Mouse (Mus musculus): ENCODE measurements around the gene Atp6v0d1. TPM values are rescaled to one million over a fixed set of nuclear protein-coding genes. Genes with fewer than 3 reads are reported as not detected.

Gene Atp6v0d1
- total and polyA plus RNA-seq, 3 experiments, result 48.8 to 53.6 (median 51.0) TPM

DNA sequence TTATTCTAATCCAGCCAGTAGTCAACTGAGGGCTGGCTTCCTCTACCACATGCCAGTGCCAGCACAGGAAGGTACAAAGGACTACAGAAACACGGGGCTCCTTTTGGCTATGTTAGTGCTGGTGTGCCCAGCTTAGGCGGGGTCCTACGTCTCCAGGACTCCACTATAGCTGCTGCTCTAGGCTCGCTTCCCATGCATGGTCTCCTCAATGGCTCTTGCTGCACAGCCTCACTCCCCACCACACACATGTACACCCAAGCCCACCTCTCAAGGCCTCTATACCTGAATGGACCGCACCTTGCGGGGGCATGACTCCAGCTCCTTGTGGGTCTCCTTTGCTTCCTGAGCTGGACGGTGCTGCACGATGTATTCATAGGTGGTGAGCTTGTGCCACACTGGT, 90.1 kb downstream of the Atp6v0d1 start:
- dilution Hi-C loops (cut with MboI; ENCODE audit: extremely low pct_ligation_motif_present, extremely low pct_unique_long_range_greater_than_20kb, low sequenced_read_pairs) (no loop called here), in situ Hi-C loops (cut with MboI; ENCODE audit: low pct_ligation_motif_present, low pct_unique_long_range_greater_than_20kb, low sequenced_read_pairs) (loop anchor here (10.0 kb wide), 1 partner anchor 111 kb away; no protein-coding TSS in a partner anchor)
- H3K4me3 ChIP-seq (replicated peaks in 1 of 3; ENCODE audit: low read depth in 2 of 3, low read length in 2 of 3, poor library complexity in 1 of 3), result no peak overlapping the region
- DNase-seq (ENCODE audit: extremely low read depth), result no peak
- no peak overlapping the region for H3K27ac ChIP-seq (ENCODE audit: insufficient read depth, low read depth)
- H3K4me1 ChIP-seq (ENCODE audit: control insufficient read depth in 1 of 2, insufficient read depth in 2 of 2), result no peaks in the 10 kb centered on the region
- no peak overlapping the region for H3K4me2 ChIP-seq (ENCODE audit: insufficient read depth, low read depth, poor library complexity, severe bottlenecking)
- H3K9ac ChIP-seq (ENCODE audit: insufficient read depth, low read depth), result no peak overlapping the region
- no peaks in the 10 kb centered on the region for H3K9me3 ChIP-seq (replicated peaks; ENCODE audit: low read length)
- no peaks in the 10 kb centered on the region for H3K27me3 ChIP-seq (replicated peaks)
- peaks cover 0 to 27% of the 10 kb centered on the region in 2 experiments for H3K36me3 ChIP-seq (replicated peaks in 1 of 2; ENCODE audit: control insufficient read depth in 1 of 2, insufficient read depth in 1 of 2, low read length in 1 of 2)
- TF ChIP-seq USF1 (IDR thresholded peaks at IDR 0.05; ENCODE audit: low read depth, low read length), result no peak
- no peak for TF ChIP-seq CHD1 (IDR thresholded peaks at IDR 0.05; ENCODE audit: low read depth, low read length)
- TF ChIP-seq IRF4 (IDR thresholded peaks at IDR 0.05; ENCODE audit: low read depth, low read length), result no peak
- TF ChIP-seq CHD2 (IDR thresholded peaks at IDR 0.05; ENCODE audit: low read length), result no peak
- TF ChIP-seq ELF1 (IDR thresholded peaks at IDR 0.05; ENCODE audit: low read depth, low read length), result no peak
- no peak for TF ChIP-seq RAD21 (IDR thresholded peaks at IDR 0.05; ENCODE audit: low read depth, low read length)
- TF ChIP-seq EP300 (IDR thresholded peaks at IDR 0.05; ENCODE audit: low read length), result no peak
- no peak for TF ChIP-seq GABPA (IDR thresholded peaks at IDR 0.05; ENCODE audit: insufficient replicate concordance, low read depth, low read length)
- TF ChIP-seq SIN3A (IDR thresholded peaks at IDR 0.05; ENCODE audit: low read length), result no peak
- TF ChIP-seq RCOR1 (conservative IDR thresholded peaks at IDR 0.05; ENCODE audit: low read depth, low read length), result no peak
- no peak for TF ChIP-seq JUN (IDR thresholded peaks at IDR 0.05; ENCODE audit: insufficient read depth, low read depth, low read length)
- TF ChIP-seq CTCF (conservative IDR thresholded peaks at IDR 0.05 in 1 of 2, IDR thresholded peaks at IDR 0.05 in 1 of 2; ENCODE audit: low read depth in 2 of 2, low read length in 2 of 2), result no peak
- TF ChIP-seq MAZ (IDR thresholded peaks at IDR 0.05; ENCODE audit: low read depth, low read length), result no peak
- no peak for TF ChIP-seq MXI1 (IDR thresholded peaks at IDR 0.05; ENCODE audit: low read depth, low read length)
- no peaks in the 10 kb centered on the region for H3K79me2 ChIP-seq (replicated peaks; ENCODE audit: control insufficient read depth, extremely low read depth, insufficient read depth, poor library complexity, severe bottlenecking)

DNA sequence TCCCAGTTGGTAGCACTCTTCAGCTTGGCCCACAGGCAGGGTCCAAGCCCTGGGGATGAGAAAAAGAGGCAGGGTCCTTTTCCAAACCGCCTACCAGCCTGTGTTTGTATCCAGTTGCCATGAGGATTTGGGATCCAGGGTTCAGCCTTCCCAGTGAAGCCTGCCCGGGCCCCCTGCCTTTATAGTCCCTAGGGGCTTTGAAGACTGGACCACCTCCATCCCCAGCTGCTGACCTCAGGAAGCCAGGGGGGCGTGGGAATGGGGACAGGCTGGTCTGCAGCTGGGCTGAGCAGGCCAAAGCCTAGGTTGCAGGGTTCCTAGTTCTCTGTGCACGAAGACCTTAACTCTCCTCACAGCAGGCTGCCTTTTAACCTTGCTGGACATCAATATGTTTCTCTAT, 90.6 kb downstream of the Atp6v0d1 start:
- no peaks in the 10 kb centered on the region for H3K79me2 ChIP-seq (replicated peaks; ENCODE audit: control insufficient read depth, extremely low read depth, insufficient read depth, poor library complexity, severe bottlenecking)
- no peak overlapping the region for H3K9ac ChIP-seq (ENCODE audit: insufficient read depth, low read depth)
- in situ Hi-C loops (cut with MboI; ENCODE audit: low pct_ligation_motif_present, low pct_unique_long_range_greater_than_20kb, low sequenced_read_pairs) (loop anchor here (10.0 kb wide), 1 partner anchor 110 kb away; no protein-coding TSS in a partner anchor), dilution Hi-C loops (cut with MboI; ENCODE audit: extremely low pct_ligation_motif_present, extremely low pct_unique_long_range_greater_than_20kb, low sequenced_read_pairs) (no loop called here)
- H3K4me3 ChIP-seq (replicated peaks in 1 of 3; ENCODE audit: low read depth in 2 of 3, low read length in 2 of 3, poor library complexity in 1 of 3), result no peak overlapping the region
- H3K9me3 ChIP-seq (replicated peaks; ENCODE audit: low read length), result no peaks in the 10 kb centered on the region
- TF ChIP-seq KAT2A (IDR thresholded peaks at IDR 0.05; ENCODE audit: insufficient replicate concordance, low read length), result no peak
- TF ChIP-seq CTCF (conservative IDR thresholded peaks at IDR 0.05 in 1 of 2, IDR thresholded peaks at IDR 0.05 in 1 of 2; ENCODE audit: low read depth in 2 of 2, low read length in 2 of 2), result no peak
- TF ChIP-seq TBP (conservative IDR thresholded peaks at IDR 0.05; ENCODE audit: low read depth, low read length), result no peak
- TF ChIP-seq POLR2AphosphoS2 (IDR thresholded peaks at IDR 0.05; ENCODE audit: low read depth, low read length), result no peak
- no peak for TF ChIP-seq MAX (IDR thresholded peaks at IDR 0.05; ENCODE audit: low read length)
- TF ChIP-seq RAD21 (IDR thresholded peaks at IDR 0.05; ENCODE audit: low read depth, low read length), result no peak
- no peak for TF ChIP-seq MAFK (IDR thresholded peaks at IDR 0.05; ENCODE audit: insufficient replicate concordance, low read length)
- TF ChIP-seq EP300 (IDR thresholded peaks at IDR 0.05; ENCODE audit: low read length), result no peak
- no peaks in the 10 kb centered on the region for H3K4me1 ChIP-seq (ENCODE audit: control insufficient read depth in 1 of 2, insufficient read depth in 2 of 2)
- H3K4me2 ChIP-seq (ENCODE audit: insufficient read depth, low read depth, poor library complexity, severe bottlenecking), result no peak overlapping the region
- H3K27me3 ChIP-seq (replicated peaks), result no peaks in the 10 kb centered on the region
- H3K36me3 ChIP-seq (replicated peaks in 1 of 2; ENCODE audit: control insufficient read depth in 1 of 2, insufficient read depth in 1 of 2, low read length in 1 of 2), result peaks cover 0 to 27% of the 10 kb centered on the region in 2 experiments
- DNase-seq (ENCODE audit: extremely low read depth), result no peak
- no peak overlapping the region for H3K27ac ChIP-seq (ENCODE audit: insufficient read depth, low read depth)
